Mouse (Mus musculus) MEL (cell line): ENCODE measurements around the gene Ccdc85c. TPM values are rescaled to one million over a fixed set of nuclear protein-coding genes. Genes with fewer than 3 reads are reported as not detected.

Experiments
- DNase-seq: peaks from one replicate; pipeline ENCODE4 v3.0.0; 2011; ENCODE audit warnings: low read depth, low spot score
- H3K27ac ChIP-seq: 2 replicates; pipeline ENCODE4 v1.5.1; 2012; ENCODE audit warnings: low read depth, mild to moderate bottlenecking, control low read depth, low read length, moderate library complexity; ENCODE audit not compliant: control insufficient read depth
- H3K27me3 ChIP-seq, 2 experiments: fragments of 150-350 bp in 1 of 2; sonication (generic) in 1 of 2; 2 replicates each; pipeline ENCODE4 v1.6.1; 2012; ENCODE audit warnings: low read length in 2 of 2, mild to moderate bottlenecking in 2 of 2, improper control_type of control experiment in 1 of 2, moderate library complexity in 1 of 2; ENCODE audit not compliant: insufficient read depth in 2 of 2, control insufficient read depth in 1 of 2
- H3K36me3 ChIP-seq, 2 experiments: 2 replicates each; pipeline ENCODE4 v1.6.1; 2012 to 2014; ENCODE audit warnings: low read length in 2 of 2, improper control_type of control experiment in 1 of 2, inconsistent platforms in 1 of 2, mild to moderate bottlenecking in 1 of 2; ENCODE audit not compliant: insufficient read depth in 2 of 2, control insufficient read depth in 1 of 2
- H3K4me1 ChIP-seq, 2 experiments: fragments of 150-350 bp in 1 of 2; sonication (generic) in 1 of 2; 2 replicates each; pipeline ENCODE4 v1.6.1; 2012; ENCODE audit warnings: low read length in 2 of 2, improper control_type of control experiment in 1 of 2, mild to moderate bottlenecking in 1 of 2; ENCODE audit not compliant: insufficient read depth in 2 of 2, control insufficient read depth in 1 of 2
- H3K4me3 ChIP-seq, 2 experiments: fragments of 150-350 bp in 1 of 2; sonication (generic) in 1 of 2; 2 replicates each; pipeline ENCODE4 v1.5.1; 2012; ENCODE audit warnings: low read depth in 2 of 2, low read length in 2 of 2, mild to moderate bottlenecking in 2 of 2, moderate library complexity in 2 of 2, control low read depth in 1 of 2, improper control_type of control experiment in 1 of 2; ENCODE audit not compliant: control insufficient read depth in 1 of 2, insufficient read depth in 1 of 2
- H3K79me2 ChIP-seq: 2 replicates; pipeline ENCODE4 v1.6.1; 2012; ENCODE audit warnings: mild to moderate bottlenecking, low read length, moderate library complexity; ENCODE audit not compliant: control insufficient read depth, poor library complexity, insufficient read depth
- H3K9ac ChIP-seq: 2 replicates; pipeline ENCODE4 v1.6.1; 2012; ENCODE audit warnings: low read depth, mild to moderate bottlenecking, control low read depth, low read length, moderate library complexity; ENCODE audit not compliant: control insufficient read depth, poor library complexity, severe bottlenecking
- H3K9me3 ChIP-seq: fragments of 150-350 bp; sonication (generic); replicated peaks from 2 replicates; pipeline ENCODE4 v1.6.1; 2012; ENCODE audit warnings: mild to moderate bottlenecking, low read length, improper control_type of control experiment, moderate library complexity; ENCODE audit not compliant: insufficient read depth
- CHD2 ChIP-seq: IDR thresholded peaks from 2 replicates; pipeline ENCODE4 v1.6.1; 2011; ENCODE audit warnings: low read length, improper control_type of control experiment
- CTCF ChIP-seq, 3 experiments: IDR thresholded peaks in 2 of 3; conservative IDR thresholded peaks in 1 of 3; 2 replicates each; pipeline ENCODE4 v1.5.1; 2011 to 2012; ENCODE audit warnings: low read length in 3 of 3, low read depth in 2 of 3, mild to moderate bottlenecking in 2 of 3, improper control_type of control experiment in 1 of 3, inconsistent platforms in 1 of 3, mixed read lengths in 1 of 3, moderate library complexity in 1 of 3; ENCODE audit not compliant: control insufficient read depth in 1 of 3, insufficient read depth in 1 of 3, poor library complexity in 1 of 3, severe bottlenecking in 1 of 3
- E2F4 ChIP-seq: IDR thresholded peaks from 2 replicates; pipeline ENCODE4 v1.6.1; 2011; ENCODE audit warnings: low read depth, low read length, improper control_type of control experiment, borderline replicate concordance
- EP300 ChIP-seq, 2 experiments: IDR thresholded peaks; 2 replicates each; pipeline ENCODE4 v1.6.1; 2011; ENCODE audit warnings: improper control_type of control experiment in 2 of 2, low read length in 2 of 2, low read depth in 1 of 2, mild to moderate bottlenecking in 1 of 2
- GABPA ChIP-seq: IDR thresholded peaks from 2 replicates; pipeline ENCODE4 v1.6.1; 2012; ENCODE audit warnings: low read depth, mild to moderate bottlenecking, inconsistent platforms, low read length, improper control_type of control experiment, moderate library complexity
- GATA1 ChIP-seq: IDR thresholded peaks from 2 replicates; pipeline ENCODE4 v1.6.1; 2011; ENCODE audit warnings: low read depth, low read length, improper control_type of control experiment
- HCFC1 ChIP-seq: IDR thresholded peaks from 2 replicates; pipeline ENCODE4 v1.6.1; 2012; ENCODE audit warnings: low read depth, mild to moderate bottlenecking, inconsistent platforms, low read length, improper control_type of control experiment, moderate library complexity
- JUND ChIP-seq: IDR thresholded peaks from 2 replicates; pipeline ENCODE4 v1.6.1; 2011; ENCODE audit warnings: low read depth, mild to moderate bottlenecking, improper control_type of control experiment, low read length
- MAX ChIP-seq: IDR thresholded peaks from 2 replicates; pipeline ENCODE4 v1.6.1; 2011; ENCODE audit warnings: low read length, improper control_type of control experiment
- MAZ ChIP-seq: IDR thresholded peaks from 2 replicates; pipeline ENCODE4 v1.6.1; 2012; ENCODE audit warnings: low read depth, mild to moderate bottlenecking, inconsistent platforms, low read length, improper control_type of control experiment
- MXI1 ChIP-seq: IDR thresholded peaks from 2 replicates; pipeline ENCODE4 v1.6.1; 2011; ENCODE audit warnings: mild to moderate bottlenecking, low read depth, low read length, improper control_type of control experiment
- MYB ChIP-seq: IDR thresholded peaks from 2 replicates; pipeline ENCODE4 v1.6.1; 2011; ENCODE audit warnings: mild to moderate bottlenecking, low read depth, low read length, improper control_type of control experiment
- MYC ChIP-seq: IDR thresholded peaks from 2 replicates; pipeline ENCODE4 v1.6.1; 2011; ENCODE audit warnings: low read depth, mild to moderate bottlenecking, low read length, improper control_type of control experiment, moderate library complexity
- NELFE ChIP-seq: IDR thresholded peaks from 2 replicates; pipeline ENCODE4 v1.6.1; 2011; ENCODE audit warnings: low read depth, low read length, improper control_type of control experiment
- NRF1 ChIP-seq: IDR thresholded peaks from 2 replicates; pipeline ENCODE4 v1.6.1; 2014; ENCODE audit warnings: low read depth, mild to moderate bottlenecking, inconsistent platforms, low read length, improper control_type of control experiment, moderate library complexity; ENCODE audit not compliant: poor library complexity, insufficient read depth, severe bottlenecking
- POLR2A ChIP-seq, 2 experiments: IDR thresholded peaks; 2 replicates each; pipeline ENCODE4 v1.6.1; 2011 to 2012; ENCODE audit warnings: low read length in 2 of 2, mild to moderate bottlenecking in 2 of 2, control low read depth in 1 of 2, improper control_type of control experiment in 1 of 2, low read depth in 1 of 2, moderate library complexity in 1 of 2; ENCODE audit not compliant: control insufficient read depth in 1 of 2, insufficient read depth in 1 of 2, poor library complexity in 1 of 2
- RAD21 ChIP-seq: IDR thresholded peaks from 2 replicates; pipeline ENCODE4 v1.6.1; 2011; ENCODE audit warnings: mild to moderate bottlenecking, low read depth, low read length, improper control_type of control experiment
- TBP ChIP-seq: IDR thresholded peaks from 2 replicates; pipeline ENCODE4 v1.8.0; 2011; ENCODE audit warnings: low read depth, low read length, improper control_type of control experiment
- UBTF ChIP-seq: IDR thresholded peaks from 2 replicates; pipeline ENCODE4 v1.6.1; 2012; ENCODE audit warnings: low read depth, mild to moderate bottlenecking, inconsistent platforms, low read length, improper control_type of control experiment, moderate library complexity, borderline replicate concordance; ENCODE audit not compliant: insufficient read depth
- ZC3H11A ChIP-seq: IDR thresholded peaks from 2 replicates; pipeline ENCODE4 v1.6.1; 2012; ENCODE audit warnings: low read depth, mild to moderate bottlenecking, inconsistent platforms, low read length, improper control_type of control experiment
- ZKSCAN1 ChIP-seq: IDR thresholded peaks from 2 replicates; pipeline ENCODE4 v1.6.1; 2012; ENCODE audit warnings: low read depth, mild to moderate bottlenecking, inconsistent platforms, low read length, improper control_type of control experiment, moderate library complexity
- ZNF384 ChIP-seq: IDR thresholded peaks from 2 replicates; pipeline ENCODE4 v1.6.1; 2012; ENCODE audit warnings: low read depth, mild to moderate bottlenecking, inconsistent platforms, low read length, improper control_type of control experiment
- polyA plus RNA-seq, 2 experiments: library from polyadenylated mRNA; stranded (reverse) in 1 of 2; unstranded in 1 of 2; fragments of >175 nt in 1 of 2; fragments of >200 nt in 1 of 2; gene quantifications; 2 replicates each; pipeline versions ENCODE4 v1.2.1 to v1.2.4; 2012; ENCODE audit warnings: low replicate concordance in 2 of 2, low read depth in 1 of 2; ENCODE audit not compliant: insufficient read length in 2 of 2, insufficient read depth in 1 of 2, missing spikeins in 1 of 2
- total RNA-seq: library from RNA; depleted of rRNA; stranded (reverse); fragments of 300-350 nt; gene quantifications from 2 replicates; pipeline ENCODE4 v1.2.3, GENCODE M21; 2012

Ccdc85c gene
- total and polyA plus RNA-seq, 3 experiments: 19.8 to 24.8 TPM; not detected in 1

GRCm38 (mm10) chr12:108176366-108176765 is 98.9 kb downstream of the Ccdc85c start:
- Histone ChIP-seq H3K27me3 (no peaks in the 10 kb centered on the region), H3K79me2 (peaks cover 60% of the 10 kb centered on the region), H3K9me3 (no peaks in the 10 kb centered on the region), H3K4me1 (peaks cover 9 to 10% of the 10 kb centered on the region in 2 experiments), H3K9ac (no peak overlapping the region), H3K4me3 (no peak overlapping the region), H3K27ac (no peak overlapping the region), H3K36me3 (peaks cover 4 to 28% of the 10 kb centered on the region in 2 experiments; a peak in 3 of 4 replicates)
- DNase-seq: no peak
- no peak for TF ChIP-seq RAD21
- TF ChIP-seq NELFE: no peak
- no peak for TF ChIP-seq UBTF
- no peak for TF ChIP-seq MYB
- TF ChIP-seq ZNF384: no peak
- TF ChIP-seq POLR2A (IDR thresholded peaks at IDR 0.05; ENCODE audit: control insufficient read depth in 1 of 2, insufficient read depth in 1 of 2, low read depth in 1 of 2, low read length in 2 of 2, poor library complexity in 1 of 2): no peak
- TF ChIP-seq MAX: no peak
- no peak for TF ChIP-seq ZKSCAN1
- no peak for TF ChIP-seq GABPA
- TF ChIP-seq E2F4: no peak
- TF ChIP-seq JUND: no peak
- no peak for TF ChIP-seq TBP
- no peak for TF ChIP-seq ZC3H11A
- no peak for TF ChIP-seq MAZ
- no peak for TF ChIP-seq MXI1
- TF ChIP-seq CHD2: no peak
- TF ChIP-seq EP300 (IDR thresholded peaks at IDR 0.05; ENCODE audit: low read depth in 1 of 2, low read length in 2 of 2): no peak
- no peak for TF ChIP-seq MYC
- no peak for TF ChIP-seq CTCF (IDR thresholded peaks at IDR 0.05 in 2 of 3, conservative IDR thresholded peaks at IDR 0.05 in 1 of 3; ENCODE audit: control insufficient read depth in 1 of 3, insufficient read depth in 1 of 3, low read depth in 2 of 3, low read length in 3 of 3, poor library complexity in 1 of 3, severe bottlenecking in 1 of 3)

GRCm38 (mm10) chr12:108174606-108175505 is 100.4 kb downstream of the Ccdc85c start:
- Histone ChIP-seq H3K4me3 (no peak overlapping the region), H3K9ac (no peak overlapping the region), H3K9me3 (no peaks in the 10 kb centered on the region), H3K27me3 (no peaks in the 10 kb centered on the region), H3K36me3 (peaks cover 2 to 23% of the 10 kb centered on the region in 2 experiments; a peak in 3 of 4 replicates), H3K4me1 (peaks cover 10 to 11% of the 10 kb centered on the region in 2 experiments), H3K79me2 (peaks cover 54% of the 10 kb centered on the region), H3K27ac (no peak overlapping the region)
- TF ChIP-seq ZC3H11A (no peak), HCFC1 (no peak), GATA1 (no peak), MYC (no peak), NRF1 (no peak), MXI1 (no peak)
- no peak for DNase-seq
